ENCODE assay signal across 24 mouse cellular contexts in the genomic region with DNA sequence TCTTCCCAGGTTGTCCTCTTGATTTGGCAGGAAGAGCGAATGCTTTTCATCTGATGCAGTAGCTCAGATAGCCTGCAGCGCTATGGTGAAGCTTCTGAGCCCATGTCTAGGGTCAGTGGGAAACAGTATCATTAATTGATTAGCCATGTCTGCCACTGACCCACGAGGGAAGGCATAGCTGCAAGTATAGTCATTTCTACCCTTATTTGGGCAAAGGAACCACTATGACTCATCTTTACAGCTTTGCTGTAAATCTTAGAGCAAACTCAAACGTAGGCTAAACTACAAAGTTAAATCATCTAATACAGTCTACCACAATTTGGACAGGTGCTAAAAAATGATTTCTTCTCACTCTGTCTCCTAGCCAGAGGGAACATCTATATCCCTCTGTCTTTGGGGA.
DNase-seq lines count a peak whose midpoint lies in the region; ATAC-seq and TF ChIP-seq lines count a peak whose summit lies in the region.
"Had no signal": no experiment of that assay in that cellular context is flagged by ENCODE, and none has a peak within 500 bp of the region (broad histone marks: within the 10 kb centered on the region; RNA-seq: fewer than 3 reads in every experiment).

No protein-coding gene starts in this region.

- no peak overlapping the region for H3K9ac ChIP-seq in intestine, embryonic 14.5 days (ENCODE audit: low read length)
- H3K9ac ChIP-seq in intestine, postnatal 0 days (ENCODE audit: low read depth, low read length), result no peak overlapping the region
- H3K9ac ChIP-seq: heart, embryonic 15.5 days; hindbrain, embryonic 13.5 days had no signal

- H3K36me3 ChIP-seq in intestine, embryonic 14.5 days (ENCODE audit: control insufficient read depth, insufficient read depth, low read length), result no peaks in the 10 kb centered on the region
- H3K36me3 ChIP-seq in intestine, postnatal 0 days (ENCODE audit: control insufficient read depth, insufficient read depth), result no peaks in the 10 kb centered on the region
- H3K36me3 ChIP-seq: embryonic facial prominence, embryonic 10.5 days; forebrain, embryonic 10.5 days; heart, embryonic 15.5 days; hindbrain, embryonic 13.5 days had no signal

- H3K4me2 ChIP-seq in intestine, embryonic 14.5 days (ENCODE audit: low read length), result no peak overlapping the region
- H3K4me2 ChIP-seq in intestine, postnatal 0 days (replicated peaks; ENCODE audit: low read depth), result no peak overlapping the region
- H3K4me2 ChIP-seq: heart, embryonic 11.5 days; heart, embryonic 15.5 days; hindbrain, embryonic 13.5 days had no signal

- no peak for ATAC-seq in intestine, embryonic 14.5 days (replicated peaks; ENCODE audit: low FRiP score, low TSS enrichment, low read depth)
- no peak for ATAC-seq in intestine, postnatal 0 days
- no peak for ATAC-seq in megakaryocyte-erythroid progenitor cell, adult 5-6 weeks (replicated peaks; ENCODE audit: low FRiP score, low TSS enrichment, poor library complexity, severe bottlenecking)
- ATAC-seq: CD4-positive, CD25-positive, alpha-beta regulatory T cell, adult 4 months; forebrain, embryonic 14.5 days; hindbrain, postnatal 0 days had no signal

- TF ChIP-seq CTCF in intestine, postnatal 0 days (IDR thresholded peaks at IDR 0.05; ENCODE audit: low read depth), result no peak

- no peaks in the 10 kb centered on the region for H3K9me3 ChIP-seq in intestine, embryonic 14.5 days (ENCODE audit: control insufficient read depth, low read length)
- H3K9me3 ChIP-seq in intestine, postnatal 0 days (ENCODE audit: control insufficient read depth), result no peaks in the 10 kb centered on the region
- H3K9me3 ChIP-seq: embryonic facial prominence, embryonic 10.5 days; forebrain, embryonic 10.5 days; heart, embryonic 15.5 days; hindbrain, embryonic 13.5 days had no signal

- H3K4me3 ChIP-seq in intestine, embryonic 14.5 days (ENCODE audit: low read depth, low read length), result no peak overlapping the region
- no peak overlapping the region for H3K4me3 ChIP-seq in intestine, postnatal 0 days (ENCODE audit: low read depth, low read length)
- H3K4me3 ChIP-seq: embryonic facial prominence, embryonic 10.5 days; erythroblast, embryonic 14.5 days; forebrain, embryonic 10.5 days; heart, embryonic 15.5 days; hindbrain, embryonic 13.5 days had no signal

- H3K27ac ChIP-seq in intestine, embryonic 14.5 days (ENCODE audit: low read depth), result 0 out of 2 replicates have a peak overlapping the region, but pooled peaks have one; percentile 8
- no peak overlapping the region for H3K27ac ChIP-seq in intestine, postnatal 0 days (ENCODE audit: low read depth, low read length)
- H3K27ac ChIP-seq: embryonic facial prominence, embryonic 10.5 days; forebrain, embryonic 10.5 days; heart, embryonic 15.5 days; hindbrain, embryonic 13.5 days; hindbrain, postnatal 0 days had no signal

- H3K4me1 ChIP-seq in intestine, embryonic 14.5 days (replicated peaks; ENCODE audit: control insufficient read depth, insufficient read depth, low read length), result no peaks in the 10 kb centered on the region
- no peaks in the 10 kb centered on the region for H3K4me1 ChIP-seq in intestine, postnatal 0 days (replicated peaks; ENCODE audit: control insufficient read depth, insufficient read depth, low read length)
- H3K4me1 ChIP-seq: embryonic facial prominence, embryonic 10.5 days; forebrain, embryonic 10.5 days; heart, embryonic 15.5 days; hindbrain, embryonic 13.5 days had no signal

- WGBS in intestine, embryonic 14.5 days, result 32% methylated on average over 4 of the region's 4 CpGs
- WGBS in intestine, postnatal 0 days, result 36% methylated on average over 4 of the region's 4 CpGs

- H3K27me3 ChIP-seq in intestine, embryonic 14.5 days (replicated peaks; ENCODE audit: control insufficient read depth, insufficient read depth, low read length), result no peaks in the 10 kb centered on the region
- no peaks in the 10 kb centered on the region for H3K27me3 ChIP-seq in intestine, postnatal 0 days (replicated peaks; ENCODE audit: control insufficient read depth, insufficient read depth, low read length)
- H3K27me3 ChIP-seq: heart, embryonic 15.5 days had no signal

- DNase-seq in intestine, embryonic 14.5 days (ENCODE audit: low spot score), result no peak
- peak; percentile 76 for DNase-seq in 3T3-L1 (ENCODE audit: low read depth, low spot score)
- peak; percentile 66 for DNase-seq in NIH3T3 (ENCODE audit: low read depth)
- DNase-seq in lung, postnatal 4 days, result no peak
- DNase-seq in kidney, adult 18-20 months, result no peak
- DNase-seq: adrenal gland, adult 2 months; adrenal gland, postnatal 25 days; B cell, adult 2 months; cerebellum, adult 2 months; cerebellum, postnatal 10 days; gastrocnemius, postnatal 10 days; heart, adult 18-20 months; heart, postnatal 14 days had no signal

Comparison
In these comparisons a context has a peak if more than half of its experiments do, and no peak if none do; other contexts are left out.
1. DNase-seq: peak in 3T3-L1 (single experiment) and NIH3T3 (single experiment); none in intestine, embryonic 14.5 days (single experiment), lung, postnatal 4 days (0 of 2) and kidney, adult 18-20 months (single experiment).